Mouse (Mus musculus) hindbrain, embryonic 10.5 days (tissue): ENCODE results near the gene Sox12. TPM values are rescaled to one million over a fixed set of nuclear protein-coding genes. Genes with fewer than 3 reads are reported as not detected.
A peak's percentile ranks its signal among the peaks of the same experiment; 100 is the strongest.

Source experiments
- DNase-seq: peaks from one replicate; pipeline ENCODE4 v3.0.0-alpha.2; 2017; ENCODE audit warnings: low spot score
- H3K27ac ChIP-seq: fragments of 300-500 bp; sonication (generic); 2 replicates; pipeline ENCODE4 v1.5.1; 2016; ENCODE audit warnings: mild to moderate bottlenecking, moderate library complexity
- H3K27me3 ChIP-seq: fragments of 300-500 bp; sonication (generic); 2 replicates; pipeline ENCODE4 v1.6.1; 2016; ENCODE audit warnings: mild to moderate bottlenecking; ENCODE audit not compliant: poor library complexity, insufficient read depth, severe bottlenecking
- H3K36me3 ChIP-seq: fragments of 300-500 bp; sonication (generic); 2 replicates; pipeline ENCODE4 v1.6.1; 2016; ENCODE audit warnings: mild to moderate bottlenecking, moderate library complexity
- H3K4me1 ChIP-seq: fragments of 300-500 bp; sonication (generic); replicated peaks from 2 replicates; pipeline ENCODE4 v1.6.1; 2016; ENCODE audit warnings: mild to moderate bottlenecking
- H3K4me3 ChIP-seq: fragments of 300-500 bp; sonication (generic); 2 replicates; pipeline ENCODE4 v1.5.1; 2016; ENCODE audit warnings: mild to moderate bottlenecking, moderate library complexity
- H3K9me3 ChIP-seq: fragments of 300-500 bp; sonication (generic); 2 replicates; pipeline ENCODE4 v1.6.1; 2016; ENCODE audit warnings: mild to moderate bottlenecking, moderate library complexity
- WGBS: fragments of 180-500 bp; shearing (Covaris S2); methylation state at CpG from one replicate; pipeline ENCODE4 v1.1.7; 2016; 5-methylcytosine and 5-hydroxymethylcytosine counted together
- polyA plus RNA-seq: library from polyadenylated mRNA; unstranded; fragments of >200 nt; fragmentation: Nextera tagmentation; extraction: Ambion mirVana; gene quantifications from 2 replicates; pipeline ENCODE4 v1.2.1, GENCODE M21; 2016

Gene Sox12
- polyA plus RNA-seq, 1 experiment from 2014 or later, result 11.1 TPM

- Histone ChIP-seq H3K27ac (0 out of 2 replicates have a peak overlapping the region, but pooled peaks have one; percentile 73), H3K9me3 (no peaks in the 10 kb centered on the region), H3K27me3 (peaks cover 35% of the 10 kb centered on the region), H3K4me1 (peaks cover 22% of the 10 kb centered on the region), H3K36me3 (no peaks in the 10 kb centered on the region), H3K4me3 (peak overlapping the region; percentile 55)
- 14% methylated on average over 10 of the region's 10 CpGs for WGBS
- DNase-seq, result peak; percentile 12
Measured at GRCm38 (mm10) chr2:152344361-152344760, 53.5 kb downstream of the Sox12 start.

Other genes starting within 250 kb of the Sox12 start
- 83.7 and 91.3 TPM in 2 replicates for gene Csnk2a1, start 171.2 kb downstream of the Sox12 start, polyA plus RNA-seq
- 27.7 and 30.0 TPM in 2 replicates for gene Tbc1d20, start 104.2 kb downstream of the Sox12 start, polyA plus RNA-seq
- gene Rbck1, start 65.4 kb downstream of the Sox12 start, polyA plus RNA-seq, result 91.4 and 93.2 TPM in 2 replicates
- gene Trib3, start 54.0 kb downstream of the Sox12 start, polyA plus RNA-seq, result 1.3 and 3.0 TPM in 2 replicates
- gene Nrsn2, start 21.4 kb downstream of the Sox12 start, polyA plus RNA-seq, result 1.4 and 5.1 TPM in 2 replicates
- 45.9 and 47.9 TPM in 2 replicates for gene Zcchc3, start 17.0 kb upstream of the Sox12 start, polyA plus RNA-seq
- gene 6820408C15Rik, start 17.5 kb upstream of the Sox12 start, polyA plus RNA-seq, result 1.3 and 3.3 TPM in 2 replicates
- not detected in 2 replicates for gene Defb23, start 66.6 kb upstream of the Sox12 start, polyA plus RNA-seq
- gene Defb20, start 79.0 kb upstream of the Sox12 start, polyA plus RNA-seq, result not detected in 2 replicates
- gene Defb22, start 92.1 kb upstream of the Sox12 start, polyA plus RNA-seq, result not detected in 2 replicates
- gene Defb26, start 113.6 kb upstream of the Sox12 start, polyA plus RNA-seq, result not detected in 2 replicates
- not detected in 2 replicates for gene Defb28, start 120.2 kb upstream of the Sox12 start, polyA plus RNA-seq
- not detected in 2 replicates for gene Defb29, start 142.0 kb upstream of the Sox12 start, polyA plus RNA-seq
- gene Gm17416, start 171.3 kb upstream of the Sox12 start, polyA plus RNA-seq, result not detected in 2 replicates
- not detected in 2 replicates for gene Defb21, start 174.7 kb upstream of the Sox12 start, polyA plus RNA-seq
- not detected in 2 replicates for gene Defb19, start 182.2 kb upstream of the Sox12 start, polyA plus RNA-seq
- not detected in 2 replicates for gene Defb45, start 201.3 kb upstream of the Sox12 start, polyA plus RNA-seq
- gene Defb36, start 206.3 kb upstream of the Sox12 start, polyA plus RNA-seq, result not detected in 2 replicates
- gene Defb25, start 225.0 kb upstream of the Sox12 start, polyA plus RNA-seq, result not detected in 2 replicates
- gene Rem1, start 228.9 kb upstream of the Sox12 start, polyA plus RNA-seq, result 0.35 and 0.37 TPM in 2 replicates